Mouse (Mus musculus) MEL (cell line): ENCODE measurements around the gene Slc23a2. TPM values are rescaled to one million over a fixed set of nuclear protein-coding genes. Genes with fewer than 3 reads are reported as not detected.
A peak's percentile ranks its signal among the peaks of the same experiment; 100 is the strongest.

ENCODE experiments used
- DNase-seq: peaks from one replicate; pipeline ENCODE4 v3.0.0; 2011; ENCODE audit warnings: low read depth, low spot score
- H3K27ac ChIP-seq: 2 replicates; pipeline ENCODE4 v1.5.1; 2012; ENCODE audit warnings: low read depth, mild to moderate bottlenecking, control low read depth, low read length, moderate library complexity; ENCODE audit not compliant: control insufficient read depth
- H3K27me3 ChIP-seq, 2 experiments: fragments of 150-350 bp in 1 of 2; sonication (generic) in 1 of 2; 2 replicates each; pipeline ENCODE4 v1.6.1; 2012; ENCODE audit warnings: low read length in 2 of 2, mild to moderate bottlenecking in 2 of 2, improper control_type of control experiment in 1 of 2, moderate library complexity in 1 of 2; ENCODE audit not compliant: insufficient read depth in 2 of 2, control insufficient read depth in 1 of 2
- H3K36me3 ChIP-seq, 2 experiments: 2 replicates each; pipeline ENCODE4 v1.6.1; 2012 to 2014; ENCODE audit warnings: low read length in 2 of 2, improper control_type of control experiment in 1 of 2, inconsistent platforms in 1 of 2, mild to moderate bottlenecking in 1 of 2; ENCODE audit not compliant: insufficient read depth in 2 of 2, control insufficient read depth in 1 of 2
- H3K4me1 ChIP-seq, 2 experiments: fragments of 150-350 bp in 1 of 2; sonication (generic) in 1 of 2; 2 replicates each; pipeline ENCODE4 v1.6.1; 2012; ENCODE audit warnings: low read length in 2 of 2, improper control_type of control experiment in 1 of 2, mild to moderate bottlenecking in 1 of 2; ENCODE audit not compliant: insufficient read depth in 2 of 2, control insufficient read depth in 1 of 2
- H3K4me3 ChIP-seq, 2 experiments: fragments of 150-350 bp in 1 of 2; sonication (generic) in 1 of 2; 2 replicates each; pipeline ENCODE4 v1.5.1; 2012; ENCODE audit warnings: low read depth in 2 of 2, low read length in 2 of 2, mild to moderate bottlenecking in 2 of 2, moderate library complexity in 2 of 2, control low read depth in 1 of 2, improper control_type of control experiment in 1 of 2; ENCODE audit not compliant: control insufficient read depth in 1 of 2, insufficient read depth in 1 of 2
- H3K79me2 ChIP-seq: 2 replicates; pipeline ENCODE4 v1.6.1; 2012; ENCODE audit warnings: mild to moderate bottlenecking, low read length, moderate library complexity; ENCODE audit not compliant: control insufficient read depth, poor library complexity, insufficient read depth
- H3K9ac ChIP-seq: 2 replicates; pipeline ENCODE4 v1.6.1; 2012; ENCODE audit warnings: low read depth, mild to moderate bottlenecking, control low read depth, low read length, moderate library complexity; ENCODE audit not compliant: control insufficient read depth, poor library complexity, severe bottlenecking
- H3K9me3 ChIP-seq: fragments of 150-350 bp; sonication (generic); replicated peaks from 2 replicates; pipeline ENCODE4 v1.6.1; 2012; ENCODE audit warnings: mild to moderate bottlenecking, low read length, improper control_type of control experiment, moderate library complexity; ENCODE audit not compliant: insufficient read depth
- BHLHE40 ChIP-seq: IDR thresholded peaks from 2 replicates; pipeline ENCODE4 v1.6.1; 2012; ENCODE audit warnings: low read depth, mild to moderate bottlenecking, inconsistent platforms, low read length, improper control_type of control experiment, borderline replicate concordance
- CTCF ChIP-seq, 3 experiments: IDR thresholded peaks in 2 of 3; conservative IDR thresholded peaks in 1 of 3; 2 replicates each; pipeline ENCODE4 v1.5.1; 2011 to 2012; ENCODE audit warnings: low read length in 3 of 3, low read depth in 2 of 3, mild to moderate bottlenecking in 2 of 3, improper control_type of control experiment in 1 of 3, inconsistent platforms in 1 of 3, mixed read lengths in 1 of 3, moderate library complexity in 1 of 3; ENCODE audit not compliant: control insufficient read depth in 1 of 3, insufficient read depth in 1 of 3, poor library complexity in 1 of 3, severe bottlenecking in 1 of 3
- GABPA ChIP-seq: IDR thresholded peaks from 2 replicates; pipeline ENCODE4 v1.6.1; 2012; ENCODE audit warnings: low read depth, mild to moderate bottlenecking, inconsistent platforms, low read length, improper control_type of control experiment, moderate library complexity
- JUND ChIP-seq: IDR thresholded peaks from 2 replicates; pipeline ENCODE4 v1.6.1; 2011; ENCODE audit warnings: low read depth, mild to moderate bottlenecking, improper control_type of control experiment, low read length
- MAFK ChIP-seq: IDR thresholded peaks from 2 replicates; pipeline ENCODE4 v1.6.1; 2011; ENCODE audit warnings: low read depth, mild to moderate bottlenecking, low read length, improper control_type of control experiment, borderline replicate concordance
- MAZ ChIP-seq: IDR thresholded peaks from 2 replicates; pipeline ENCODE4 v1.6.1; 2012; ENCODE audit warnings: low read depth, mild to moderate bottlenecking, inconsistent platforms, low read length, improper control_type of control experiment
- MEF2A ChIP-seq: IDR thresholded peaks from 2 replicates; pipeline ENCODE4 v1.6.1; 2014; ENCODE audit warnings: low read depth, mild to moderate bottlenecking, inconsistent platforms, low read length, improper control_type of control experiment; ENCODE audit not compliant: poor library complexity, insufficient replicate concordance, severe bottlenecking; ENCODE audit errors: extremely low read depth
- NELFE ChIP-seq: IDR thresholded peaks from 2 replicates; pipeline ENCODE4 v1.6.1; 2011; ENCODE audit warnings: low read depth, low read length, improper control_type of control experiment
- POLR2AphosphoS2 ChIP-seq: IDR thresholded peaks from 2 replicates; pipeline ENCODE4 v1.6.1; 2011; ENCODE audit warnings: low read length, improper control_type of control experiment
- RAD21 ChIP-seq: IDR thresholded peaks from 2 replicates; pipeline ENCODE4 v1.6.1; 2011; ENCODE audit warnings: mild to moderate bottlenecking, low read depth, low read length, improper control_type of control experiment
- RCOR1 ChIP-seq: IDR thresholded peaks from 2 replicates; pipeline ENCODE4 v1.6.1; 2012; ENCODE audit warnings: low read depth, mild to moderate bottlenecking, inconsistent platforms, low read length, improper control_type of control experiment
- SMC3 ChIP-seq: IDR thresholded peaks from 2 replicates; pipeline ENCODE4 v1.6.1; 2011; ENCODE audit warnings: low read depth, low read length, improper control_type of control experiment
- USF1 ChIP-seq: IDR thresholded peaks from 2 replicates; pipeline ENCODE4 v1.6.1; 2014; ENCODE audit warnings: low read depth, mild to moderate bottlenecking, inconsistent platforms, low read length, improper control_type of control experiment, moderate library complexity
- ZC3H11A ChIP-seq: IDR thresholded peaks from 2 replicates; pipeline ENCODE4 v1.6.1; 2012; ENCODE audit warnings: low read depth, mild to moderate bottlenecking, inconsistent platforms, low read length, improper control_type of control experiment
- ZNF384 ChIP-seq: IDR thresholded peaks from 2 replicates; pipeline ENCODE4 v1.6.1; 2012; ENCODE audit warnings: low read depth, mild to moderate bottlenecking, inconsistent platforms, low read length, improper control_type of control experiment
- polyA plus RNA-seq, 2 experiments: library from polyadenylated mRNA; stranded (reverse) in 1 of 2; unstranded in 1 of 2; fragments of >175 nt in 1 of 2; fragments of >200 nt in 1 of 2; gene quantifications; 2 replicates each; pipeline versions ENCODE4 v1.2.1 to v1.2.4; 2012; ENCODE audit warnings: low replicate concordance in 2 of 2, low read depth in 1 of 2; ENCODE audit not compliant: insufficient read length in 2 of 2, insufficient read depth in 1 of 2, missing spikeins in 1 of 2
- total RNA-seq: library from RNA; depleted of rRNA; stranded (reverse); fragments of 300-350 nt; gene quantifications from 2 replicates; pipeline ENCODE4 v1.2.3, GENCODE M21; 2012

Gene Slc23a2
- total and polyA plus RNA-seq, 3 experiments = 7.9 to 10.3 TPM; not detected in 1

DNA sequence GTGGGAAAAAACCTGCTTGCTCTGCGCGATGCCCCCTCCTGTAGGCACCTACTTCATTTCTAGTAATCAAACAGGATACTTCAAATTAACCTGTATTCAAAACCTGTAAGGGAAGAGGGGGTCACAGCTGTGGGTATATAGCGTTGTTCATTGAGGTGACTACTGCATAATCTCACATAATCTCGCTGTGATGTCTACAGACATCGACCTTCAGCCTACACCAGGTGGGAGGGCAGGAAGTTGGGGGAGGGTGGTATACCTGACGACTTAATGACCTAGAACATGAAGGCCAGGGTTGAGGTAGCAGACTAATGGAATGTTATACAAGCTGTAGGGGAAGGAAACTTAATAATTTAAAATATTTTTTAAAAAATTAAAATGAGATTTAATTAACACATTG is 29.6 kb downstream of the Slc23a2 start:
- H3K4me3 ChIP-seq = no peak overlapping the region
- no peak for TF ChIP-seq BHLHE40
- TF ChIP-seq JUND = no peak
- no peak for TF ChIP-seq MAZ
- no peak for TF ChIP-seq POLR2AphosphoS2
- TF ChIP-seq RAD21 = no peak
- TF ChIP-seq USF1 = no peak
- no peak for TF ChIP-seq GABPA
- TF ChIP-seq ZC3H11A = no peak
- no peak for TF ChIP-seq MAFK
- TF ChIP-seq, all 39 proteins: peak for 0
- Histone ChIP-seq H3K27ac (no peak overlapping the region), H3K9ac (no peak overlapping the region), H3K79me2 (peaks cover 2% of the 10 kb centered on the region; the same call in 1 of the 2 replicates), H3K4me1 (no peaks in the 10 kb centered on the region), H3K36me3 (no peaks in the 10 kb centered on the region; a peak in 1 of 4 replicates), H3K9me3 (no peaks in the 10 kb centered on the region), H3K27me3 (no peaks in the 10 kb centered on the region)
- DNase-seq = no peak

DNA sequence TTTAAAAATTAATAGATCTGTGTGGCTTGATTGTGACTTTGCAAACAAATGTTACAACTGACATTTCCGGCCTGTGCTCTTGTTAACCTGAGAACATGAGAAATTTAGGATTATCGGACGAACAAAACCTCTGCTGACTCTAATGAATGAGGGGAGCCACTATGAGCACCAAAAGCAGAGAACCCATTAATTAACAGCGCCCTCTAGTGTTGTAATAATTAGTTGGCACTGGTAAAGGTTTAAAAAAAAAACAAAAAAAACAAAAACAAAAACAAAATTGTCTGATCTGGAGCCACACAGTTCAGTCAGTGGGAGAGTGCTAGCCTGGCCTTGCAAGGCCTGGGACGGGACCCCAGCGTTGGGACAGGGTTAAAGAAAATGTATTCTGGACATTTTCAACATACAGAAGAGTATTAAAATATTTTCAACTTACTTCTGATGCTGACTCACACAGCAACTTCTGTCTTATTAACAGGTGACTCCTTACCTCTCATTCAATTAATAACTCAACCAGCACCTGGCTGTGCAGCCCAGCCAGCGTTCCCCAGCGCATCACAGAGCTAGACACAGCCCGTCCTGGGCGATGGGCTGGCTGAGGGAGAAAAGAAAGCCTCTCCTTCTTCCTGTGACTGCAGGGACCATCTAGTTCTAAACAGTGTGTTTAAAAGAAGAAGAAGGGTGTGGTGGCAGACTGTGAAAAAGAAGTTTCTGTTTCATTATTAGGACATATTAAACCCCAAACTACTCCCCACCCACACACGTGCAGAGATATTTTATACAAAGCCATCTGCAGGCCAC is 30.7 kb downstream of the Slc23a2 start:
- Histone ChIP-seq H3K36me3 (no peaks in the 10 kb centered on the region; a peak in 1 of 4 replicates), H3K27ac (no peak overlapping the region), H3K9me3 (no peaks in the 10 kb centered on the region), H3K4me3 (no peak overlapping the region), H3K9ac (no peak overlapping the region), H3K79me2 (peaks cover 2% of the 10 kb centered on the region; the same call in 1 of the 2 replicates), H3K4me1 (no peaks in the 10 kb centered on the region), H3K27me3 (no peaks in the 10 kb centered on the region)
- peak; percentile 81 for TF ChIP-seq RAD21
- TF ChIP-seq USF1 = no peak
- TF ChIP-seq MEF2A = no peak
- TF ChIP-seq NELFE = no peak
- TF ChIP-seq ZC3H11A = peak; percentile 69
- no peak for TF ChIP-seq RCOR1
- peak; percentile 77 for TF ChIP-seq SMC3
- TF ChIP-seq ZNF384 = peak; percentile 94
- TF ChIP-seq CTCF (IDR thresholded peaks at IDR 0.05 in 2 of 3, conservative IDR thresholded peaks at IDR 0.05 in 1 of 3; ENCODE audit: control insufficient read depth in 1 of 3, insufficient read depth in 1 of 3, low read depth in 2 of 3, low read length in 3 of 3, poor library complexity in 1 of 3, severe bottlenecking in 1 of 3) = peak; percentile 22 to 83 (median 53)
- DNase-seq = peak; percentile 54
